Mouse (Mus musculus) CD8-positive naive resting alpha-beta T cell, adult 57 days (primary cell): Measurements from ENCODE around the gene Nfil3. TPM values are rescaled to one million over a fixed set of nuclear protein-coding genes. Genes with fewer than 3 reads are reported as not detected.

Source experiments
- total RNA-seq: library from RNA; stranded (reverse); gene quantifications from one replicate; pipeline ENCODE4 v1.2.4, GENCODE M21; 2023

Nfil3 gene
- total RNA-seq = 13.3 TPM

GRCm38 (mm10) chr13:52980951-52981421, at the start of gene Nfil3:
Gene Nfil3 (minus strand): TSS chr13:52981073.

GRCm38 (mm10) chr13:52929209-52930171, 51.4 kb downstream of the Nfil3 start, which contains the start of gene Auh:
Gene Auh (minus strand): TSS chr13:52929681.

Other genes with a start within 250 kb of the Nfil3 start
- gene Auh, start 51.4 kb downstream of the Nfil3 start, total RNA-seq = 59.7 TPM